Mouse (Mus musculus) E14TG2a.4 (cell line): ENCODE results near the gene Tpst2.

Source experiments
- CTCF ChIP-seq: conservative IDR thresholded peaks from 2 replicates; pipeline ENCODE4 v1.5.1; 2014; ENCODE audit warnings: low read length
- NANOG ChIP-seq: IDR thresholded peaks from 2 replicates; pipeline ENCODE4 v1.6.1; 2014; ENCODE audit warnings: borderline replicate concordance, low read length, mixed read lengths
- POU5F1 ChIP-seq: IDR thresholded peaks from 2 replicates; pipeline ENCODE4 v1.6.1; 2014; ENCODE audit warnings: low read length, borderline replicate concordance

DNA sequence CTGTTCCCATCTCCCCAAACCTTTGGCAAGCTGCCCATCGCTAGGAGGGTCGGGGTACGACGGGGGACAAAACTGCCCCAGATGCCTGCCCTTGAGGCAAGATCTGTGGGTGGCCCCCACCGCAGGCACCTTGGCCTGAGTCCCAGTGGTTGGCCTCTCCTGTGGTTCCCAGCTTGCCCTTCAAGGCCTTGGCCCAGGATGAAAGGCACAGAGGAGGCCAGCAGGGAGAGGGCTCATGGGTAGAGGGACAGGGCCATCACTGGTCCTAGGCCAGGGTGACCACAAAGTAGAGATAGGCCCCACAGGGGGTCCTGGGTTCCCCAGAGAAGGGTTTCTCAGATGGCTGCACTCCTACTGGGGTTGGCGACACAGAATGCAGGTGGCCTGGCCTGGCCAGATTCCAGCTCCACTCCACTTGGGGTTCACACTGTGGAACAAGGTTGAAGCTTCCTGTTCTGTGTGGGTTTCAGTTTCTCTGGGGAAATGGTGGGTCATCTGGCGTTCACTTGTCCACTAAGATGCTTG lies 22.1 kb upstream of the Tpst2 start:
- no peak for TF ChIP-seq CTCF
- TF ChIP-seq NANOG: no peak
- no peak for TF ChIP-seq POU5F1
